Mouse (Mus musculus) forebrain, embryonic 12.5 days (tissue): ENCODE results near the gene Xpo1. TPM values are rescaled to one million over a fixed set of nuclear protein-coding genes. Genes with fewer than 3 reads are reported as not detected.

ENCODE experiments used
- ATAC-seq: fragments of 200-750 bp; cut with Nextera tagmentation; 2 replicates; pipeline ENCODE4 v1.8.0; 2017; ENCODE audit warnings: moderate TSS enrichment; ENCODE audit not compliant: low FRiP score
- H3K27ac ChIP-seq: fragments of 300-500 bp; sonication (generic); 2 replicates; pipeline ENCODE4 v1.5.1; 2016; ENCODE audit warnings: mild to moderate bottlenecking
- H3K27me3 ChIP-seq: fragments of 300-500 bp; sonication (generic); 2 replicates; pipeline ENCODE4 v1.6.1; 2016; ENCODE audit warnings: mild to moderate bottlenecking
- H3K36me3 ChIP-seq: fragments of 300-500 bp; sonication (generic); replicated peaks from 2 replicates; pipeline ENCODE4 v1.6.1; 2016; ENCODE audit warnings: mild to moderate bottlenecking
- H3K4me1 ChIP-seq: fragments of 300-500 bp; sonication (generic); 2 replicates; pipeline ENCODE4 v1.6.1; 2016
- H3K4me2 ChIP-seq: fragments of 300-500 bp; sonication (generic); 2 replicates; pipeline ENCODE4 v1.6.1; 2016; ENCODE audit warnings: mild to moderate bottlenecking, moderate library complexity
- H3K4me3 ChIP-seq: fragments of 300-500 bp; sonication (generic); replicated peaks from 2 replicates; pipeline ENCODE4 v1.5.1; 2016; ENCODE audit warnings: mild to moderate bottlenecking
- H3K9ac ChIP-seq: fragments of 300-500 bp; sonication (generic); 2 replicates; pipeline ENCODE4 v1.6.1; 2016; ENCODE audit warnings: mild to moderate bottlenecking
- H3K9me3 ChIP-seq: fragments of 300-500 bp; sonication (generic); 2 replicates; pipeline ENCODE4 v1.6.1; 2016
- WGBS: fragments of 180-500 bp; shearing (Covaris S2); methylation state at CpG from one replicate; pipeline ENCODE4 v1.1.7; 2016; 5-methylcytosine and 5-hydroxymethylcytosine counted together
- polyA plus RNA-seq: library from polyadenylated mRNA; unstranded; fragments of >200 nt; fragmentation: Nextera tagmentation; extraction: Ambion mirVana; gene quantifications from 2 replicates; pipeline ENCODE4 v1.2.1, GENCODE M21; 2016

Gene Xpo1
- polyA plus RNA-seq, 1 experiment from 2014 or later, result 169 TPM

GRCm38 (mm10) chr11:23305673-23306608 lies 50.1 kb downstream of the Xpo1 start:
- Histone ChIP-seq H3K4me3 (peak overlapping the region; percentile 97), H3K27ac (peak overlapping the region; percentile 99), H3K9ac (peak overlapping the region; percentile 95), H3K4me2 (peak overlapping the region; percentile 63), H3K9me3 (no peaks in the 10 kb centered on the region), H3K27me3 (no peaks in the 10 kb centered on the region), H3K4me1 (peaks cover 10% of the 10 kb centered on the region), H3K36me3 (no peaks in the 10 kb centered on the region)
- ATAC-seq, result peak; percentile 96
- WGBS, result 1% methylated on average over 69 of the region's 98 CpGs

GRCm38 (mm10) chr11:23306764-23307565 lies 51.1 kb downstream of the Xpo1 start, which contains the start of gene Usp34:
Usp34 (plus strand) TSS chr11:23306895.
- peaks cover 3% of the 10 kb centered on the region; the same call in 1 of the 2 replicates for H3K36me3 ChIP-seq
- peak within 1 kb of the TSS; percentile 97 for H3K4me3 ChIP-seq
- no peaks in the 10 kb centered on the region for H3K27me3 ChIP-seq
- peak within 1 kb of the TSS; percentile 99 for H3K27ac ChIP-seq
- H3K9ac ChIP-seq, result peak within 1 kb of the TSS; percentile 95
- H3K4me1 ChIP-seq, result peaks cover 10% of the 10 kb centered on the region
- peak within 1 kb of the TSS; percentile 63 for H3K4me2 ChIP-seq
- H3K9me3 ChIP-seq, result no peaks in the 10 kb centered on the region
- WGBS, result under 1% methylated on average over 51 of the region's 80 CpGs
- peak; percentile 66; the same call in 1 of the 2 replicates for ATAC-seq

- no peaks in the 10 kb centered on the region for H3K27me3 ChIP-seq
- 4% methylated on average over 6 of the region's 6 CpGs for WGBS
- ATAC-seq, result no peak
- H3K4me2 ChIP-seq, result peak overlapping the region; percentile 63
- peaks cover 13% of the 10 kb centered on the region for H3K4me1 ChIP-seq
- peaks cover 3% of the 10 kb centered on the region; the same call in 1 of the 2 replicates for H3K36me3 ChIP-seq
- H3K9ac ChIP-seq, result peak overlapping the region; percentile 95
- peak overlapping the region; percentile 97 for H3K4me3 ChIP-seq
- peak overlapping the region; percentile 99; the same call in 1 of the 2 replicates for H3K27ac ChIP-seq
- H3K9me3 ChIP-seq, result no peaks in the 10 kb centered on the region
These were observed 51.7 kb downstream of the Xpo1 start for GRCm38 (mm10) chr11:23307566-23307920.

- 97% methylated on average over 1 of the region's 1 CpGs for WGBS
- Histone ChIP-seq H3K27me3 (no peaks in the 10 kb centered on the region), H3K4me2 (no peak overlapping the region), H3K36me3 (peaks cover 10% of the 10 kb centered on the region; the same call in 1 of the 2 replicates), H3K9ac (no peak overlapping the region), H3K9me3 (no peaks in the 10 kb centered on the region), H3K4me1 (peaks cover 8% of the 10 kb centered on the region), H3K27ac (no peak overlapping the region), H3K4me3 (no peak overlapping the region)
- no peak for ATAC-seq
These were observed 57.7 kb downstream of the Xpo1 start for GRCm38 (mm10) chr11:23313496-23313895.

GRCm38 (mm10) chr11:23329413-23329812 lies 73.6 kb downstream of the Xpo1 start:
- H3K4me1 ChIP-seq, result no peaks in the 10 kb centered on the region
- WGBS, result 93% methylated on average over 2 of the region's 2 CpGs
- ATAC-seq, result no peak

GRCm38 (mm10) chr11:23332136-23332535 lies 76.3 kb downstream of the Xpo1 start:
- Histone ChIP-seq H3K9me3 (no peaks in the 10 kb centered on the region), H3K9ac (no peak overlapping the region), H3K4me1 (no peaks in the 10 kb centered on the region), H3K4me2 (no peak overlapping the region), H3K27me3 (no peaks in the 10 kb centered on the region), H3K4me3 (no peak overlapping the region), H3K36me3 (peaks cover 6% of the 10 kb centered on the region), H3K27ac (no peak overlapping the region)
- no peak for ATAC-seq
- 81% methylated on average over 3 of the region's 3 CpGs for WGBS

More at GRCm38 (mm10) chr11:23329413-23329812, 73.6 kb downstream of the Xpo1 start:
- Histone ChIP-seq H3K4me2 (no peak overlapping the region), H3K4me3 (no peak overlapping the region), H3K27ac (no peak overlapping the region), H3K9ac (no peak overlapping the region), H3K27me3 (no peaks in the 10 kb centered on the region), H3K9me3 (no peaks in the 10 kb centered on the region), H3K36me3 (peaks cover 4% of the 10 kb centered on the region)

GRCm38 (mm10) chr11:23335160-23335559 lies 79.3 kb downstream of the Xpo1 start:
- Histone ChIP-seq H3K36me3 (peaks cover 6% of the 10 kb centered on the region), H3K4me1 (no peaks in the 10 kb centered on the region), H3K9me3 (no peaks in the 10 kb centered on the region), H3K4me2 (no peak overlapping the region), H3K9ac (no peak overlapping the region), H3K4me3 (no peak overlapping the region), H3K27me3 (no peaks in the 10 kb centered on the region), H3K27ac (no peak overlapping the region)
- 88% methylated on average over 1 of the region's 1 CpGs for WGBS
- ATAC-seq, result no peak

Other genes with a start within 250 kb of the Xpo1 start
- gene Fam161a, start 248.5 kb upstream of the Xpo1 start, polyA plus RNA-seq, result 2.8 and 3.2 TPM in 2 replicates
- gene Usp34, start 50.9 kb downstream of the Xpo1 start, polyA plus RNA-seq, result 30.9 and 32.1 TPM in 2 replicates
- 170 and 171 TPM in 2 replicates for gene Ahsa2, start 242.0 kb downstream of the Xpo1 start, polyA plus RNA-seq